Mouse (Mus musculus): ENCODE data around the gene Rps2. TPM values are rescaled to one million over a fixed set of nuclear protein-coding genes. Genes with fewer than 3 reads are reported as not detected.
A peak's percentile ranks its signal among the peaks of the same experiment; 100 is the strongest.
"Not testable (repeated sequence)": the region's sequence is repeated elsewhere in the genome, so short reads cannot be mapped to it uniquely, and the experiment has no call there.

Gene Rps2
- polyA plus RNA-seq (2012; fragmentation: generic; extraction: Trizol): 381 TPM
- long read RNA-seq, experiment 1, transcript Rps2-208 (6 exons, 998 nt): minor isoform, 6 of 31 reads
- long read RNA-seq, experiment 1, transcript Rps2-201 (5 exons, 1,094 nt): major isoform, 20 of 31 reads
- long read RNA-seq, experiment 1, partial matches to known transcripts: 2 of 31 reads
- long read RNA-seq, experiment 1, other reads (novel, unspliced or antisense): 2 of 31 reads
- long read RNA-seq, experiment 2, transcript Rps2-201 (5 exons, 1,094 nt): major isoform, 32 of 45 reads
- long read RNA-seq, experiment 2, partial matches to known transcripts: 1 of 45 reads
- long read RNA-seq, experiment 2, other reads (novel, unspliced or antisense): 2 of 45 reads

DNA sequence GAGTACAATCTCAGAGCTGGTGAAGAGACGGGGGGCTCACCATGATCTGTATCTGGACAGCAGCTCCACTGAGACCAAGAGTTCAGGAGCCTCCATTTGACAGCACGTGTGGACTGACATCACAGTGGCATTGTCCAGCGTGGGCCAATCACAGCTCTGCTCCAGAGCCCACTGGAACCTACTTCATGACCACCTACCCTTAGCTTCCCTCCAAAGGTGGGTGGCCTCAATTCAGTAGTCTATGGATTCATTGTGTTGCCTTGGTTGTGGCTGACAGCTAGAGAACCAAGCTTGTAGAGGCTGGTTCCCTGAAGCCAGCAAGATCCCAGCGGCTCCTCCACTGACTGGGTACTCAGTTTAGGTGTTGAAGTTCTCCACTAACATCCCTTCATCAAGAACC is at the start of gene Rps2, which contains the start of gene Rnf151:
TSS of gene Rps2 (plus strand) at position 174 of the 400 bp plus-strand sequence.
TSS of gene Rnf151 (minus strand) at position 121 of the 400 bp plus-strand sequence.
- peaks cover 53% of the 10 kb centered on the region for H3K79me2 ChIP-seq (ENCODE audit: control insufficient read depth, insufficient read depth)
- peaks cover 19% of the 10 kb centered on the region for H3K79me3 ChIP-seq (ENCODE audit: low read depth)
- peak within 1 kb of the TSS; percentile 33 for H3ac ChIP-seq (ENCODE audit: control insufficient read depth, insufficient read length, low read depth)
- peak within 1 kb of the TSS; percentile 68 for H3K4me3 ChIP-seq (ENCODE audit: insufficient read depth, poor library complexity, severe bottlenecking)
- H3K27me3 ChIP-seq (ENCODE audit: control insufficient read depth, insufficient read depth, insufficient read length): no peaks in the 10 kb centered on the region
- peaks cover 31% of the 10 kb centered on the region for H3K36me3 ChIP-seq (ENCODE audit: control insufficient read depth, insufficient read depth)
- TF ChIP-seq CEBPB (IDR thresholded peaks at IDR 0.05; ENCODE audit: low read depth) (no peak), CTCF (IDR thresholded peaks at IDR 0.05; ENCODE audit: control insufficient read depth, insufficient read depth, insufficient read length) (no peak), MYOG (IDR thresholded peaks at IDR 0.05; ENCODE audit: control insufficient read depth, extremely low read depth, insufficient read length) (no peak), USF1 (IDR thresholded peaks at IDR 0.05; ENCODE audit: low read depth) (no peak), MAX (IDR thresholded peaks at IDR 0.05) (no peak)

GRCm38 (mm10) chr17:24669214-24669544 is 48.7 kb upstream of the Rps2 start:
- Histone ChIP-seq H3K79me3 (ENCODE audit: low read depth) (peaks cover 41% of the 10 kb centered on the region), H3ac (ENCODE audit: control insufficient read depth, insufficient read length, low read depth) (peak overlapping the region; percentile 60), H3K79me2 (ENCODE audit: control insufficient read depth, insufficient read depth) (peaks cover 54% of the 10 kb centered on the region), H3K4me3 (ENCODE audit: insufficient read depth, poor library complexity, severe bottlenecking) (peak overlapping the region; percentile 91)
- H3K36me3 ChIP-seq (ENCODE audit: control insufficient read depth, insufficient read depth); H3K27me3 ChIP-seq (ENCODE audit: control insufficient read depth, insufficient read depth, insufficient read length): not testable (repeated sequence)

DNA sequence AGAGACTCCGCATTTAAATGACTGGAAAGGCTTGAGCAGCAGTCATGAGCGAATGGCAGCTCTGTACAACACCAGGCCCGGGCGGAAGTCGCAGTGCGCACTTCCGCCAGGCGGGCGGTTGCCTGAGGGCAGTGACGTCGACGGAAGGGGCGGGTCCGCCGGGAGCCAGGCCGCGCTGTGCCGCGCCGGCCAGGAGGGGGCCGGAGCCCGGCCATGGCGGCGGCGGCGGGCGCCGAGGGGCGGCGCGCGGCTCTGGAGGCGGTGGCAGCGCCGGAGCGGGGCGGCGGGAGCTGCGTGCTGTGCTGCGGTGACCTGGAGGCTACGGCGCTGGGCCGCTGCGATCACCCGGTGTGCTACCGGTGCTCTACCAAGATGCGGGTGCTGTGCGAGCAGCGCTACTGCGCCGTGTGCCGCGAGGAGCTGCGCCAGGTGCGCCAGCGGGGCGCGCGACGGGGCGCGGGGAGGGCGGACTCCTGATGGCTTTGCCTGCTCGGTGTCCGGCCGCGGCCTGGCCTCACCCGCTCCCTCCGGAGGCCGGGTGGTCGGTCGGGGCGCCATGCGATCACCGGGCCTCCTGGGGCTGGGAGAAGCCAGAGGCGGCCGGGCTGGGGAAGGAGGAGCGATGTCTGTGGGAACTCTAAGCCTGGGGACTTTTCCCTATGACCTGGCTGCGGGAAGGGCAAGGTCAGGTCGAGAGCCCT is 48.2 kb upstream of the Rps2 start, which contains the start of gene Zfp598:
TSS of gene Zfp598 (plus strand) at position 143 of the 701 bp plus-strand sequence.
- H3K36me3 ChIP-seq (ENCODE audit: control insufficient read depth, insufficient read depth): no peaks in the 10 kb centered on the region
- peaks cover 59% of the 10 kb centered on the region for H3K79me2 ChIP-seq (ENCODE audit: control insufficient read depth, insufficient read depth)
- peak within 1 kb of the TSS; percentile 91 for H3K4me3 ChIP-seq (ENCODE audit: insufficient read depth, poor library complexity, severe bottlenecking)
- H3ac ChIP-seq (ENCODE audit: control insufficient read depth, insufficient read length, low read depth): peak within 1 kb of the TSS; percentile 96
- no peak for TF ChIP-seq CTCF (IDR thresholded peaks at IDR 0.05; ENCODE audit: control insufficient read depth, insufficient read depth, insufficient read length)
- peak; percentile 32 for TF ChIP-seq MAX (IDR thresholded peaks at IDR 0.05)
- no peaks in the 10 kb centered on the region for H3K27me3 ChIP-seq (ENCODE audit: control insufficient read depth, insufficient read depth, insufficient read length)
- H3K79me3 ChIP-seq (ENCODE audit: low read depth): peaks cover 45% of the 10 kb centered on the region

- H3K79me2 ChIP-seq (ENCODE audit: control insufficient read depth, insufficient read depth): peaks cover 65% of the 10 kb centered on the region
- peak overlapping the region; percentile 91 for H3K4me3 ChIP-seq (ENCODE audit: insufficient read depth, poor library complexity, severe bottlenecking)
- peaks cover 46% of the 10 kb centered on the region for H3K79me3 ChIP-seq (ENCODE audit: low read depth)
- H3K36me3 ChIP-seq (ENCODE audit: control insufficient read depth, insufficient read depth): no peaks in the 10 kb centered on the region
- TF ChIP-seq MYOD1 (IDR thresholded peaks at IDR 0.05; ENCODE audit: control insufficient read depth, insufficient read length, low read depth): no peak
- no peak for TF ChIP-seq USF1 (IDR thresholded peaks at IDR 0.05; ENCODE audit: low read depth)
- no peak for TF ChIP-seq CEBPB (IDR thresholded peaks at IDR 0.05; ENCODE audit: low read depth)
- no peak for TF ChIP-seq FOSL1 (IDR thresholded peaks at IDR 0.05; ENCODE audit: insufficient read depth, low read length, poor library complexity, severe bottlenecking)
- TF ChIP-seq CTCF (IDR thresholded peaks at IDR 0.05; ENCODE audit: control insufficient read depth, insufficient read depth, insufficient read length): no peak
- TF ChIP-seq MYOG (IDR thresholded peaks at IDR 0.05; ENCODE audit: control insufficient read depth, extremely low read depth, insufficient read length): no peak
- no peak for TF ChIP-seq MAX (IDR thresholded peaks at IDR 0.05)
- H3ac ChIP-seq (ENCODE audit: control insufficient read depth, insufficient read length, low read depth): peak overlapping the region; percentile 96
- H3K27me3 ChIP-seq (ENCODE audit: control insufficient read depth, insufficient read depth, insufficient read length): no peaks in the 10 kb centered on the region
Measured at GRCm38 (mm10) chr17:24670246-24670844, 47.6 kb upstream of the Rps2 start.

DNA sequence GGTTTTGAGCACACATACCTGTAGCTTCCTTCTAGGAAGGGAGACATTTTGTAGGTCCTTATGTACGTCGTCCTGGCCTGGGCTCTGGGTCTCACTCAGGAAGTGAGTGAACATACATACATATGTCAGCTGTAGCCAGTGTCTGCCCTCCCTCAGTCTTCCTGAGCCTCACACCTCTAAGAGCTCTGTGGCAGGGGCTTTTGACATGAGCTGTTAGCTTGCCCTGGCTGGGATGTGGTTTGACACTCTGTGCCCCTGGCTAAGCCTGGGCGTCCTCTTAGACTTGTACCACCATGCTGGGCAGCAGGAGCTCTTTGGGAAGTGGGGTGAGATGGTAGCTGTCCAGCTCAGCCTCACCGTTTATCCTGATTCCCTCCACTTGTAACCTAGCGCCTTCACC is 46.6 kb upstream of the Rps2 start:
- Histone ChIP-seq H3K27me3 (ENCODE audit: control insufficient read depth, insufficient read depth, insufficient read length) (no peaks in the 10 kb centered on the region), H3K36me3 (ENCODE audit: control insufficient read depth, insufficient read depth) (no peaks in the 10 kb centered on the region), H3K79me2 (ENCODE audit: control insufficient read depth, insufficient read depth) (peaks cover 75% of the 10 kb centered on the region), H3K79me3 (ENCODE audit: low read depth) (peaks cover 47% of the 10 kb centered on the region), H3ac (ENCODE audit: control insufficient read depth, insufficient read length, low read depth) (no peak overlapping the region), H3K4me3 (ENCODE audit: insufficient read depth, poor library complexity, severe bottlenecking) (no peak overlapping the region)
- TF ChIP-seq USF1 (IDR thresholded peaks at IDR 0.05; ENCODE audit: low read depth) (no peak), MAX (IDR thresholded peaks at IDR 0.05) (no peak), FOSL1 (IDR thresholded peaks at IDR 0.05; ENCODE audit: insufficient read depth, low read length, poor library complexity, severe bottlenecking) (no peak), MYOD1 (IDR thresholded peaks at IDR 0.05; ENCODE audit: control insufficient read depth, insufficient read length, low read depth) (no peak), CTCF (IDR thresholded peaks at IDR 0.05; ENCODE audit: control insufficient read depth, insufficient read depth, insufficient read length) (no peak), CEBPB (IDR thresholded peaks at IDR 0.05; ENCODE audit: low read depth) (no peak), MYOG (IDR thresholded peaks at IDR 0.05; ENCODE audit: control insufficient read depth, extremely low read depth, insufficient read length) (no peak)

- Histone ChIP-seq H3K36me3 (ENCODE audit: control insufficient read depth, insufficient read depth) (peaks cover 5% of the 10 kb centered on the region), H3K4me3 (ENCODE audit: insufficient read depth, poor library complexity, severe bottlenecking) (peak overlapping the region; percentile 11), H3K79me3 (ENCODE audit: low read depth) (peaks cover 47% of the 10 kb centered on the region), H3K79me2 (ENCODE audit: control insufficient read depth, insufficient read depth) (peaks cover 82% of the 10 kb centered on the region), H3K27me3 (ENCODE audit: control insufficient read depth, insufficient read depth, insufficient read length) (no peaks in the 10 kb centered on the region), H3ac (ENCODE audit: control insufficient read depth, insufficient read length, low read depth) (peak overlapping the region; percentile 52)
- TF ChIP-seq CEBPB (IDR thresholded peaks at IDR 0.05; ENCODE audit: low read depth) (peak; percentile 88), MAX (IDR thresholded peaks at IDR 0.05) (no peak)
Measured at GRCm38 (mm10) chr17:24672141-24672540, 45.8 kb upstream of the Rps2 start.

Measured in C2C12 (cell line).